Mouse (Mus musculus) kidney, embryonic 14.5 days (tissue): ENCODE measurements around the gene Galnt18. TPM values are rescaled to one million over a fixed set of nuclear protein-coding genes. Genes with fewer than 3 reads are reported as not detected.
A peak's percentile ranks its signal among the peaks of the same experiment; 100 is the strongest.

Experiments
- ATAC-seq: fragments of 200-750 bp; cut with Nextera tagmentation; 2 replicates; pipeline ENCODE4 v1.8.0; 2017; ENCODE audit warnings: moderate number of reproducible peaks, mild to moderate bottlenecking, moderate TSS enrichment, moderate library complexity; ENCODE audit not compliant: low FRiP score, low TSS enrichment
- H3K27ac ChIP-seq: fragments of 300-500 bp; sonication (generic); 2 replicates; pipeline ENCODE4 v1.5.1; 2014; ENCODE audit warnings: low read depth, mild to moderate bottlenecking, low read length, moderate library complexity, mixed read lengths
- H3K27me3 ChIP-seq: fragments of 300-500 bp; sonication (generic); 2 replicates; pipeline ENCODE4 v1.6.1; 2014; ENCODE audit warnings: mild to moderate bottlenecking, low read length; ENCODE audit not compliant: control insufficient read depth, insufficient read depth
- H3K36me3 ChIP-seq: fragments of 300-500 bp; sonication (generic); 2 replicates; pipeline ENCODE4 v1.6.1; 2014; ENCODE audit warnings: low read length, mixed read lengths; ENCODE audit not compliant: control insufficient read depth, insufficient read depth
- H3K4me1 ChIP-seq: fragments of 300-500 bp; sonication (generic); 2 replicates; pipeline ENCODE4 v1.6.1; 2014; ENCODE audit warnings: low read length, mixed read lengths; ENCODE audit not compliant: control insufficient read depth, insufficient read depth
- H3K4me2 ChIP-seq: fragments of 300-500 bp; sonication (generic); replicated peaks from 2 replicates; pipeline ENCODE4 v1.6.1; 2014; ENCODE audit warnings: low read depth, mild to moderate bottlenecking, low read length
- H3K4me3 ChIP-seq: fragments of 300-500 bp; sonication (generic); 2 replicates; pipeline ENCODE4 v1.5.1; 2014; ENCODE audit warnings: mild to moderate bottlenecking, low read length
- H3K9ac ChIP-seq: fragments of 300-500 bp; sonication (generic); 2 replicates; pipeline ENCODE4 v1.6.1; 2014; ENCODE audit warnings: low read depth, mild to moderate bottlenecking, low read length, moderate library complexity
- H3K9me3 ChIP-seq: fragments of 300-500 bp; sonication (generic); 2 replicates; pipeline ENCODE4 v1.6.1; 2016; ENCODE audit warnings: low read length; ENCODE audit not compliant: control insufficient read depth
- WGBS: fragments of 180-500 bp; shearing (Covaris S2); extraction: QIAGEN DNeasy Blood & Tissue Kit; methylation state at CpG from one replicate; pipeline ENCODE4 v1.1.7; 2014; 5-methylcytosine and 5-hydroxymethylcytosine counted together
- polyA plus RNA-seq: library from polyadenylated mRNA; unstranded; fragments of >200 nt; fragmentation: Nextera tagmentation; extraction: Ambion mirVana; gene quantifications from 2 replicates; pipeline ENCODE4 v1.2.1, GENCODE M21; 2014

Gene Galnt18
- polyA plus RNA-seq, 1 experiment from 2014 or later, result 17.8 TPM

GRCm38 (mm10) chr7:111694312-111694711 is 85.5 kb downstream of the Galnt18 start:
- no peak for ATAC-seq
- Histone ChIP-seq H3K9ac (no peak overlapping the region), H3K27ac (no peak overlapping the region), H3K4me3 (no peak overlapping the region), H3K9me3 (no peaks in the 10 kb centered on the region), H3K27me3 (no peaks in the 10 kb centered on the region), H3K4me1 (no peaks in the 10 kb centered on the region), H3K4me2 (no peak overlapping the region), H3K36me3 (no peaks in the 10 kb centered on the region)
- whole genome bisulfite sequencing, result 88% methylated on average over 6 of the region's 6 CpGs

GRCm38 (mm10) chr7:111692641-111693261 is 87.0 kb downstream of the Galnt18 start:
- Histone ChIP-seq H3K27ac (no peak overlapping the region), H3K27me3 (no peaks in the 10 kb centered on the region), H3K4me1 (no peaks in the 10 kb centered on the region), H3K9me3 (no peaks in the 10 kb centered on the region), H3K9ac (no peak overlapping the region), H3K36me3 (no peaks in the 10 kb centered on the region), H3K4me2 (no peak overlapping the region), H3K4me3 (no peak overlapping the region)
- no peak for ATAC-seq
- 91% methylated on average over 9 of the region's 9 CpGs for WGBS

GRCm38 (mm10) chr7:111680108-111680507 is 99.7 kb downstream of the Galnt18 start:
- no peak overlapping the region for H3K27ac ChIP-seq
- peaks cover 4% of the 10 kb centered on the region; the same call in 1 of the 2 replicates for H3K4me1 ChIP-seq
- H3K4me2 ChIP-seq, result no peak overlapping the region
- no peak for ATAC-seq
- H3K9ac ChIP-seq, result no peak overlapping the region
- H3K27me3 ChIP-seq, result no peaks in the 10 kb centered on the region
- no peak overlapping the region for H3K4me3 ChIP-seq
- WGBS, result 93% methylated on average over 3 of the region's 3 CpGs
- H3K36me3 ChIP-seq, result no peaks in the 10 kb centered on the region
- no peaks in the 10 kb centered on the region for H3K9me3 ChIP-seq

- Histone ChIP-seq H3K27ac (no peak overlapping the region), H3K27me3 (no peaks in the 10 kb centered on the region), H3K4me1 (no peaks in the 10 kb centered on the region), H3K36me3 (no peaks in the 10 kb centered on the region), H3K9me3 (no peaks in the 10 kb centered on the region), H3K4me3 (no peak overlapping the region), H3K9ac (no peak overlapping the region), H3K4me2 (no peak overlapping the region)
- WGBS, result 83% methylated on average over 3 of the region's 3 CpGs
- ATAC-seq, result no peak
Observed at GRCm38 (mm10) chr7:111676483-111676882, 103.3 kb downstream of the Galnt18 start.

- no peak overlapping the region for H3K9ac ChIP-seq
- no peaks in the 10 kb centered on the region for H3K36me3 ChIP-seq
- 29% methylated on average over 4 of the region's 4 CpGs for WGBS
- H3K4me2 ChIP-seq, result no peak overlapping the region
- H3K4me3 ChIP-seq, result no peak overlapping the region
- H3K27ac ChIP-seq, result no peak overlapping the region
- no peak for ATAC-seq
- H3K9me3 ChIP-seq, result no peaks in the 10 kb centered on the region
- H3K27me3 ChIP-seq, result no peaks in the 10 kb centered on the region
- no peaks in the 10 kb centered on the region for H3K4me1 ChIP-seq
Observed at GRCm38 (mm10) chr7:111672467-111672866, 107.3 kb downstream of the Galnt18 start.

GRCm38 (mm10) chr7:111663139-111664073 is 116.4 kb downstream of the Galnt18 start:
- Histone ChIP-seq H3K4me2 (no peak overlapping the region), H3K9me3 (no peaks in the 10 kb centered on the region), H3K4me1 (peaks cover 13% of the 10 kb centered on the region; the same call in 1 of the 2 replicates), H3K27me3 (no peaks in the 10 kb centered on the region), H3K27ac (peak overlapping the region; percentile 43; the same call in 1 of the 2 replicates), H3K9ac (no peak overlapping the region), H3K4me3 (no peak overlapping the region), H3K36me3 (no peaks in the 10 kb centered on the region)
- peak; percentile 64; the same call in 1 of the 2 replicates for ATAC-seq
- 17% methylated on average over 14 of the region's 14 CpGs for WGBS

- Histone ChIP-seq H3K36me3 (no peaks in the 10 kb centered on the region), H3K27ac (no peak overlapping the region), H3K9me3 (no peaks in the 10 kb centered on the region), H3K4me3 (no peak overlapping the region), H3K27me3 (no peaks in the 10 kb centered on the region), H3K9ac (no peak overlapping the region), H3K4me2 (no peak overlapping the region), H3K4me1 (peaks cover 6% of the 10 kb centered on the region; the same call in 1 of the 2 replicates)
- WGBS, result 88% methylated on average over 4 of the region's 4 CpGs
- no peak for ATAC-seq
Observed at GRCm38 (mm10) chr7:111658579-111658978, 121.2 kb downstream of the Galnt18 start.

GRCm38 (mm10) chr7:111655002-111655401 is 124.8 kb downstream of the Galnt18 start:
- no peak overlapping the region for H3K4me2 ChIP-seq
- no peaks in the 10 kb centered on the region for H3K27me3 ChIP-seq
- no peak overlapping the region for H3K4me3 ChIP-seq
- H3K27ac ChIP-seq, result no peak overlapping the region
- H3K9me3 ChIP-seq, result no peaks in the 10 kb centered on the region
- ATAC-seq, result no peak
- 86% methylated on average over 8 of the region's 8 CpGs for WGBS
- no peaks in the 10 kb centered on the region for H3K4me1 ChIP-seq
- H3K9ac ChIP-seq, result no peak overlapping the region
- H3K36me3 ChIP-seq, result no peaks in the 10 kb centered on the region

- no peak overlapping the region for H3K27ac ChIP-seq
- H3K36me3 ChIP-seq, result no peaks in the 10 kb centered on the region
- H3K4me1 ChIP-seq, result no peaks in the 10 kb centered on the region
- no peak for ATAC-seq
- H3K4me2 ChIP-seq, result no peak overlapping the region
- no peaks in the 10 kb centered on the region for H3K27me3 ChIP-seq
- no peak overlapping the region for H3K9ac ChIP-seq
- no peaks in the 10 kb centered on the region for H3K9me3 ChIP-seq
- H3K4me3 ChIP-seq, result no peak overlapping the region
Observed at GRCm38 (mm10) chr7:111654526-111654925, 125.3 kb downstream of the Galnt18 start.
